Mouse (Mus musculus): ENCODE measurements around the gene Htr3b.

DNA sequence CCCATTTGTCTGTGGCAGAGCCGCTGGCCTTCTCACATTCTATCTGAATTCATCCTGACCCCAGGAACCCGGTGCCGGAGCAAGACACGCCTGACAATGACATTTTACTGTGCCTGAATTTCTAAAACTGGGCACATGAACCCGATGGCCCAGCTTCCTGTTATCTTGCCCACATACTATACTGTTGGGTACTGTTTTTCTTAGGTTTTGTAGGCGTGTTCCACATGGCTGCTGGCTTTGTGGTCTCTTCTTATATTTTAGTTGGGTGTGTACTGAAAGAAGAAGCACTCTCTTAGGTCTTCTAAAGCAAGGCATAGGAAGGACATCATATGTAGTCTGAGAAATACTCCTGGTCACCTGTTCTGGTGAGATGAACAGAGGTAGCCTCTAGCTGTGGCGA is 30.0 kb upstream of the Htr3b start:
- TF ChIP-seq CTCF (IDR thresholded peaks at IDR 0.05; ENCODE audit: borderline replicate concordance, insufficient read depth, low read length) (no peak), POLR2A (IDR thresholded peaks at IDR 0.05; ENCODE audit: low read depth, low read length) (no peak)

All from embryonic fibroblast, embryonic 13.5 days (primary cell).